In genomic region chr2:101284886-101285285, GRCm38 (mm10) we compare ENCODE assay signal across 16 mouse cellular contexts.
"Had no signal": no experiment of that assay in that cellular context is flagged by ENCODE, and none has a peak within 500 bp of the region (broad histone marks: within the 10 kb centered on the region; RNA-seq: fewer than 3 reads in every experiment).

No protein-coding gene starts in this region.

- ATAC-seq: forebrain, embryonic 13.5 days; forebrain, embryonic 14.5 days; forebrain, embryonic 15.5 days; forebrain, embryonic 16.5 days; forebrain, postnatal 0 days had no signal

- DNase-seq: cerebellum, adult 9-10 months; cerebellum, postnatal 36 days; embryo, embryonic 11 days; forebrain, postnatal 0 days; gastrocnemius, adult 2 months; gastrocnemius, postnatal 10 days; gastrocnemius, postnatal 14 days; gastrocnemius, postnatal 25 days; gastrocnemius, postnatal 36 days; heart, adult 11 months; heart, adult 18-20 months; heart, adult 2 months had no signal
